In genomic region chr3:94948066-94948614, GRCm38 (mm10) we compare ENCODE assay signal across 12 mouse cellular contexts. TPM values are rescaled to one million over a fixed set of nuclear protein-coding genes. Genes with fewer than 3 reads are reported as not detected.
DNase-seq lines count a peak whose midpoint lies in the region; ATAC-seq and TF ChIP-seq lines count a peak whose summit lies in the region.
"Had no signal": no experiment of that assay in that cellular context is flagged by ENCODE, and none has a peak within 500 bp of the region (broad histone marks: within the 10 kb centered on the region; RNA-seq: fewer than 3 reads in every experiment).

No protein-coding gene starts in this region.

- peak; percentile 45 for TF ChIP-seq CTCF in forebrain, postnatal 0 days (IDR thresholded peaks at IDR 0.05; ENCODE audit: low read depth)
- peak; percentile 27; the same call in 1 of the 2 replicates for TF ChIP-seq CTCF in lung, adult 2 months (IDR thresholded peaks at IDR 0.05; ENCODE audit: insufficient read depth, low read length)

- no peaks in the 10 kb centered on the region for H3K9me3 ChIP-seq in forebrain, postnatal 0 days (ENCODE audit: low read length)
- H3K9me3 ChIP-seq in forebrain, embryonic 13.5 days (replicated peaks): no peaks in the 10 kb centered on the region
- H3K9me3 ChIP-seq in hindbrain, embryonic 10.5 days: no peaks in the 10 kb centered on the region
- H3K9me3 ChIP-seq: forebrain, embryonic 10.5 days; hindbrain, embryonic 13.5 days; limb, embryonic 13.5 days had no signal

- WGBS in forebrain, postnatal 0 days: 75% methylated on average over 3 of the region's 3 CpGs
- WGBS in forebrain, embryonic 13.5 days: 73% methylated on average over 3 of the region's 3 CpGs
- WGBS in lung, adult 2 months: 70% methylated on average over 3 of the region's 3 CpGs
- 72% methylated on average over 3 of the region's 3 CpGs for WGBS in hindbrain, embryonic 10.5 days

- no peak for TF ChIP-seq POLR2A in lung, adult 2 months (IDR thresholded peaks at IDR 0.05; ENCODE audit: borderline replicate concordance, extremely low read depth, low read depth, low read length)

- no peak for DNase-seq in forebrain, postnatal 0 days
- no peak for DNase-seq in lung, adult 2 months
- no peak for DNase-seq in lung, adult 18-20 months
- DNase-seq in ES-CJ7 (ENCODE audit: low read depth, low spot score): peak; percentile 34
- no peak for DNase-seq in frontal cortex, postnatal 25 days (ENCODE audit: low spot score in 2 of 2)
- no peak for DNase-seq in hindbrain, embryonic 10.5 days (ENCODE audit: low spot score)

- no peak for ATAC-seq in forebrain, postnatal 0 days
- ATAC-seq in forebrain, embryonic 13.5 days: no peak
- 0 out of 2 replicates have a peak, but pooled peaks have one; percentile 28 for ATAC-seq in megakaryocyte, adult 5-6 weeks (ENCODE audit: poor library complexity, severe bottlenecking)

- no peaks in the 10 kb centered on the region for H3K27me3 ChIP-seq in forebrain, postnatal 0 days (ENCODE audit: insufficient read depth, low read length)
- H3K27me3 ChIP-seq in forebrain, embryonic 13.5 days: no peaks in the 10 kb centered on the region
- no peaks in the 10 kb centered on the region for H3K27me3 ChIP-seq in hindbrain, embryonic 10.5 days (ENCODE audit: insufficient read depth, poor library complexity, severe bottlenecking)
- H3K27me3 ChIP-seq: hindbrain, embryonic 13.5 days; limb, embryonic 13.5 days had no signal

- H3K36me3 ChIP-seq in forebrain, postnatal 0 days (ENCODE audit: insufficient read depth): no peaks in the 10 kb centered on the region
- H3K36me3 ChIP-seq in forebrain, embryonic 13.5 days (ENCODE audit: poor library complexity, severe bottlenecking): no peaks in the 10 kb centered on the region
- H3K36me3 ChIP-seq in hindbrain, embryonic 10.5 days: no peaks in the 10 kb centered on the region
- H3K36me3 ChIP-seq: hindbrain, embryonic 13.5 days had no signal

- H3K4me3 ChIP-seq in forebrain, postnatal 0 days (ENCODE audit: low read depth, low read length): no peak overlapping the region
- H3K4me3 ChIP-seq in forebrain, embryonic 13.5 days: no peak overlapping the region
- H3K4me3 ChIP-seq in lung, adult 2 months (replicated peaks; ENCODE audit: extremely low read depth, low read depth, low read length): no peak overlapping the region
- no peak overlapping the region for H3K4me3 ChIP-seq in hindbrain, embryonic 10.5 days
- H3K4me3 ChIP-seq: forebrain, embryonic 10.5 days; hindbrain, embryonic 13.5 days; limb, embryonic 13.5 days had no signal

- H3K27ac ChIP-seq in forebrain, postnatal 0 days (ENCODE audit: low read depth, low read length): no peak overlapping the region
- H3K27ac ChIP-seq in forebrain, embryonic 13.5 days: no peak overlapping the region
- H3K27ac ChIP-seq in hindbrain, embryonic 10.5 days: no peak overlapping the region
- H3K27ac ChIP-seq: forebrain, embryonic 10.5 days; hindbrain, embryonic 13.5 days; limb, embryonic 13.5 days had no signal

- H3K4me2 ChIP-seq in forebrain, postnatal 0 days (ENCODE audit: low read depth): no peak overlapping the region
- no peak overlapping the region for H3K4me2 ChIP-seq in forebrain, embryonic 13.5 days
- H3K4me2 ChIP-seq: hindbrain, embryonic 13.5 days; limb, embryonic 13.5 days; midbrain, embryonic 11.5 days had no signal

- H3K9ac ChIP-seq in forebrain, postnatal 0 days: no peak overlapping the region
- H3K9ac ChIP-seq in forebrain, embryonic 13.5 days: no peak overlapping the region
- H3K9ac ChIP-seq: hindbrain, embryonic 13.5 days; limb, embryonic 13.5 days had no signal

- no peaks in the 10 kb centered on the region for H3K4me1 ChIP-seq in forebrain, postnatal 0 days (ENCODE audit: insufficient read depth)
- peaks cover 7% of the 10 kb centered on the region for H3K4me1 ChIP-seq in forebrain, embryonic 13.5 days
- H3K4me1 ChIP-seq in lung, adult 2 months (ENCODE audit: control insufficient read depth, insufficient read depth, low read length): no peaks in the 10 kb centered on the region; the same call in 1 of the 2 replicates
- 0 out of 2 replicates have a peak, but pooled peaks cover 4% of the 10 kb centered on the region for H3K4me1 ChIP-seq in hindbrain, embryonic 10.5 days (replicated peaks)

RNA-seq across cellular contexts. Expression of gene Rfx5, which starts 5.7 kb away (rescaled TPM):
- 14.8 and 18.7 TPM in 2 replicates for total RNA-seq in forebrain, postnatal 0 days (2014; rRNA removed)
- 3.5 and 4.1 TPM in 2 replicates for polyA plus RNA-seq in forebrain, postnatal 0 days (2015; fragmentation: Nextera tagmentation; extraction: Ambion mirVana)
- 4.3 TPM in 2 replicates for polyA plus RNA-seq in forebrain, embryonic 13.5 days (2015; fragmentation: Nextera tagmentation; extraction: Ambion mirVana)
- 10.5 and 14.6 TPM in 2 replicates for polyA plus RNA-seq in lung, adult 2 months (2012; rRNA removed)
- 7.0 and 9.1 TPM in 2 replicates for total RNA-seq in megakaryocyte, adult 5-6 weeks (2015)
- total RNA-seq in megakaryocyte, adult 5-6 weeks (2017): 8.7 and 10.2 TPM in 2 replicates
- 5.7 TPM in 2 replicates for polyA plus RNA-seq in hindbrain, embryonic 10.5 days (2016; fragmentation: Nextera tagmentation; extraction: Ambion mirVana)

RNA-seq across cellular contexts. Expression of gene Selenbp1, which starts 15.3 kb away (rescaled TPM):
- 10.2 and 16.6 TPM in 2 replicates for total RNA-seq in forebrain, postnatal 0 days (2014; rRNA removed)
- 11.6 and 11.9 TPM in 2 replicates for polyA plus RNA-seq in forebrain, postnatal 0 days (2015; fragmentation: Nextera tagmentation; extraction: Ambion mirVana)
- polyA plus RNA-seq in forebrain, embryonic 13.5 days (2015; fragmentation: Nextera tagmentation; extraction: Ambion mirVana): 7.6 and 9.0 TPM in 2 replicates
- polyA plus RNA-seq in lung, adult 2 months (2012; rRNA removed): 865 and 921 TPM in 2 replicates
- 22.8 and 26.8 TPM in 2 replicates for total RNA-seq in megakaryocyte, adult 5-6 weeks (2015)
- 25.2 and 27.9 TPM in 2 replicates for total RNA-seq in megakaryocyte, adult 5-6 weeks (2017)
- polyA plus RNA-seq in hindbrain, embryonic 10.5 days (2016; fragmentation: Nextera tagmentation; extraction: Ambion mirVana): 5.1 and 7.4 TPM in 2 replicates

RNA-seq across cellular contexts. Expression of gene Pi4kb, which starts 26.4 kb away (rescaled TPM):
- total RNA-seq in forebrain, postnatal 0 days (2014; rRNA removed): 69.9 and 79.8 TPM in 2 replicates
- 24.6 and 25.5 TPM in 2 replicates for polyA plus RNA-seq in forebrain, postnatal 0 days (2015; fragmentation: Nextera tagmentation; extraction: Ambion mirVana)
- polyA plus RNA-seq in forebrain, embryonic 13.5 days (2015; fragmentation: Nextera tagmentation; extraction: Ambion mirVana): 23.6 and 25.5 TPM in 2 replicates
- 33.8 and 38.1 TPM in 2 replicates for polyA plus RNA-seq in lung, adult 2 months (2012; rRNA removed)
- 22.2 and 31.4 TPM in 2 replicates for total RNA-seq in megakaryocyte, adult 5-6 weeks (2015)
- 17.9 and 21.4 TPM in 2 replicates for total RNA-seq in megakaryocyte, adult 5-6 weeks (2017)
- polyA plus RNA-seq in hindbrain, embryonic 10.5 days (2016; fragmentation: Nextera tagmentation; extraction: Ambion mirVana): 20.6 and 22.3 TPM in 2 replicates

Comparison
In these comparisons a context has a peak if more than half of its experiments do, and no peak if none do; other contexts are left out.
1. RNA of gene Selenbp1, which starts 15.3 kb away (polyA plus RNA-seq): 865 to 921 TPM in lung, adult 2 months; 11.6 to 11.9 TPM in forebrain, postnatal 0 days, 7.6 to 9.0 TPM in forebrain, embryonic 13.5 days and 5.1 to 7.4 TPM in hindbrain, embryonic 10.5 days; every median in the first group is over 10 times any median in the second.